In genomic region chr19:32242153-32242552, GRCm38 (mm10) we compare ENCODE assay signal across 12 mouse cellular contexts.
DNase-seq lines count a peak whose midpoint lies in the region; ATAC-seq and TF ChIP-seq lines count a peak whose summit lies in the region.
"Had no signal": no experiment of that assay in that cellular context is flagged by ENCODE, and none has a peak within 500 bp of the region (broad histone marks: within the 10 kb centered on the region; RNA-seq: fewer than 3 reads in every experiment).

No protein-coding gene starts in this region.

- peak; percentile 99 for TF ChIP-seq EP300 in ES-Bruce4 (IDR thresholded peaks at IDR 0.05; ENCODE audit: insufficient read depth, low read depth, low read length)

- WGBS in kidney, adult 2 months = 45% methylated on average over 4 of the region's 4 CpGs
- 18% methylated on average over 4 of the region's 4 CpGs for WGBS in large intestine, adult 2 months
- WGBS in midbrain, embryonic 13.5 days = 87% methylated on average over 4 of the region's 4 CpGs

- peaks cover 13% of the 10 kb centered on the region for H3K4me1 ChIP-seq in kidney, adult 2 months (ENCODE audit: control insufficient read depth, insufficient read depth, low read length)
- peaks cover 7% of the 10 kb centered on the region for H3K4me1 ChIP-seq in ES-Bruce4 (ENCODE audit: control insufficient read depth, insufficient read depth, low read length)
- 0 out of 2 replicates have a peak, but pooled peaks cover 3% of the 10 kb centered on the region for H3K4me1 ChIP-seq in midbrain, embryonic 13.5 days (replicated peaks)

- H3K4me3 ChIP-seq in kidney, adult 2 months (ENCODE audit: insufficient read depth, low read depth, low read length) = no peak overlapping the region
- peak overlapping the region; percentile 50 for H3K4me3 ChIP-seq in ES-Bruce4 (ENCODE audit: low read depth, low read length)
- H3K4me3 ChIP-seq in layer of hippocampus, adult 2 months = no peak overlapping the region
- no peak overlapping the region for H3K4me3 ChIP-seq in midbrain, embryonic 13.5 days (replicated peaks)
- H3K4me3 ChIP-seq: embryonic facial prominence, embryonic 12.5 days had no signal

- no peak for TF ChIP-seq CTCF in kidney, adult 2 months (conservative IDR thresholded peaks at IDR 0.05; ENCODE audit: insufficient read depth, insufficient read length, low read depth, low read length)
- TF ChIP-seq CTCF in ES-Bruce4 (IDR thresholded peaks at IDR 0.05; ENCODE audit: low read depth, low read length) = no peak
- TF ChIP-seq CTCF in layer of hippocampus, adult 2 months (conservative IDR thresholded peaks at IDR 0.05) = no peak

- no peak for TF ChIP-seq POLR2A in kidney, adult 2 months (IDR thresholded peaks at IDR 0.05; ENCODE audit: low read depth, low read length)
- TF ChIP-seq POLR2A in ES-Bruce4 (IDR thresholded peaks at IDR 0.05; ENCODE audit: insufficient read depth, low read length) = no peak

- H3K9me3 ChIP-seq in ES-Bruce4 (replicated peaks; ENCODE audit: control insufficient read depth, insufficient read depth, low read length, poor library complexity, severe bottlenecking) = no peaks in the 10 kb centered on the region; the same call in 1 of the 2 replicates
- H3K9me3 ChIP-seq in midbrain, embryonic 13.5 days = no peaks in the 10 kb centered on the region
- H3K9me3 ChIP-seq: embryonic facial prominence, embryonic 12.5 days; G1E had no signal

- H3K27ac ChIP-seq in kidney, adult 2 months (ENCODE audit: insufficient read depth, low read depth, low read length) = no peak overlapping the region
- peak overlapping the region; percentile 96 for H3K27ac ChIP-seq in ES-Bruce4 (ENCODE audit: insufficient read depth, low read length)
- H3K27ac ChIP-seq in layer of hippocampus, adult 2 months = no peak overlapping the region
- H3K27ac ChIP-seq in midbrain, embryonic 13.5 days = no peak overlapping the region
- H3K27ac ChIP-seq: embryonic facial prominence, embryonic 12.5 days had no signal

- H3K9ac ChIP-seq in ES-Bruce4 (ENCODE audit: low read depth, poor library complexity, severe bottlenecking) = no peak overlapping the region
- H3K9ac ChIP-seq in midbrain, embryonic 13.5 days (replicated peaks) = no peak overlapping the region
- H3K9ac ChIP-seq: embryonic facial prominence, embryonic 12.5 days had no signal

- peak; percentile 67 for DNase-seq in kidney, adult 2 months
- DNase-seq in kidney, adult 9 months = no peak
- peak; percentile 38 to 52 for DNase-seq in cerebellum, postnatal 25 days
- peak; percentile 72 for DNase-seq in large intestine, adult 2 months (ENCODE audit: low read depth, low spot score)
- no peak for DNase-seq in layer of hippocampus, adult 2 months (ENCODE audit: low spot score in 2 of 2)
- no peak for DNase-seq in layer of hippocampus, postnatal 25 days (ENCODE audit: extremely low spot score in 1 of 2, low spot score in 1 of 2)
- DNase-seq: layer of hippocampus, postnatal 36 days; thymus, adult 18-20 months had no signal

- H3K27me3 ChIP-seq in kidney, adult 2 months (replicated peaks; ENCODE audit: control insufficient read depth, insufficient read depth, low read length) = no peaks in the 10 kb centered on the region
- no peaks in the 10 kb centered on the region for H3K27me3 ChIP-seq in ES-Bruce4 (ENCODE audit: control insufficient read depth, insufficient read depth, low read length, poor library complexity, severe bottlenecking)
- no peaks in the 10 kb centered on the region for H3K27me3 ChIP-seq in midbrain, embryonic 13.5 days
- H3K27me3 ChIP-seq: embryonic facial prominence, embryonic 12.5 days had no signal

- H3K36me3 ChIP-seq in kidney, adult 2 months (ENCODE audit: control insufficient read depth, insufficient read depth, low read length) = no peaks in the 10 kb centered on the region
- no peaks in the 10 kb centered on the region for H3K36me3 ChIP-seq in ES-Bruce4 (ENCODE audit: control insufficient read depth, insufficient read depth, low read length, poor library complexity, severe bottlenecking)
- no peaks in the 10 kb centered on the region for H3K36me3 ChIP-seq in midbrain, embryonic 13.5 days
- H3K36me3 ChIP-seq: embryonic facial prominence, embryonic 12.5 days had no signal

- ATAC-seq in midbrain, embryonic 13.5 days = no peak

- H3K4me2 ChIP-seq in midbrain, embryonic 13.5 days (replicated peaks) = no peak overlapping the region
- H3K4me2 ChIP-seq: embryonic facial prominence, embryonic 12.5 days had no signal

Comparison
In these comparisons a context has a peak if more than half of its experiments do, and no peak if none do; other contexts are left out.
1. DNase-seq: peak in kidney, adult 2 months (single experiment), cerebellum, postnatal 25 days (2 of 2) and large intestine, adult 2 months (single experiment); none in kidney, adult 9 months (single experiment), layer of hippocampus, adult 2 months (0 of 2) and layer of hippocampus, postnatal 25 days (0 of 2).